Mouse (Mus musculus) cortical plate, adult 2 months (tissue): Measurements from ENCODE around the gene Caln1.

Experiments
- CTCF ChIP-seq: fragments of 200-500 bp; IDR thresholded peaks from 2 replicates; pipeline ENCODE4 v1.5.1; 2011; ENCODE audit warnings: mild to moderate bottlenecking, control low read depth, low read length; ENCODE audit not compliant: insufficient read depth; ENCODE audit errors: extremely low read depth
- POLR2A ChIP-seq: fragments of 200-500 bp; IDR thresholded peaks from 2 replicates; pipeline ENCODE4 v1.6.1; 2011; ENCODE audit warnings: mild to moderate bottlenecking, low read length, control low read depth; ENCODE audit not compliant: insufficient read depth; ENCODE audit errors: extremely low read depth

DNA sequence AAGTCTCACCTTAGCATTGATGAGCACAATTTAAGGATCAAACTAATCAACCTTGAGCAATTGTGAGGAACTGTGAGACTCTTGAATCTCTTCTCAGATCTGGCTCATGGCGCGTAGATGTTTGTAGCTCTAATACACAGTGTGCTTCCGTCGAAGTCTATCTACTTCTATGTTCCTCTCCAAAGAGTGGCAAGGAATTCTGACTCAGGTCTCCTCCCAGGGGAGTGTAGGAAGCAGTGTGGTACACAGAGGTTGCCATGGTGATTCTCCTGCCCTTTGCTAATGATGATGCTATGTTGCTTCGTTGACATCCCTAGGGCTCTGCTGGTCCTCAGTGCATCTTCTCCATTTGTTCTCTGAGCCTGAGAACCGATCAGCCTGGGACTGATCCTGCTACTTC is 403.2 kb downstream of the Caln1 start:
- no peak for TF ChIP-seq CTCF
- TF ChIP-seq POLR2A, result no peak
